Mouse (Mus musculus): ENCODE data around the gene Rnase13. TPM values are rescaled to one million over a fixed set of nuclear protein-coding genes. Genes with fewer than 3 reads are reported as not detected.

Gene Rnase13
- not detected in 2 replicates for polyA plus RNA-seq (2012; ENCODE audit: insufficient read depth, insufficient read length, low replicate concordance, missing spikeins)

DNA sequence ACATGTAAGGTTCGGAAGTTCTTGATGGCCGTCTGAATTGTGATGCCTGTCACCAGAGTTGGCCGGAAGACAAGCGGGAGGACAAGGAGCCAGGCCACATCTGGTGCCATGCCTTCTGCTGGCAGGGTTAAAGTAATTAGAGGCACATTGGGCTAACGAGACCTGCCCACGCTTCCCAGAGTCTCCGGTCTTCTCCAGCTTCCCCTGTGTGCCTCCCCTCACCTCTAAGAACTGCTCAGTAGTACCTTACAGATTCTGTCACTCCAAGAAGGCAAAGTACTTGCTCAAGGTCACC, at the start of gene Rnase13:
Rnase13 (minus strand) TSS at position 203 of the 295 bp plus-strand sequence.
- WGBS = 52% methylated on average over 7 of the region's 7 CpGs

DNA sequence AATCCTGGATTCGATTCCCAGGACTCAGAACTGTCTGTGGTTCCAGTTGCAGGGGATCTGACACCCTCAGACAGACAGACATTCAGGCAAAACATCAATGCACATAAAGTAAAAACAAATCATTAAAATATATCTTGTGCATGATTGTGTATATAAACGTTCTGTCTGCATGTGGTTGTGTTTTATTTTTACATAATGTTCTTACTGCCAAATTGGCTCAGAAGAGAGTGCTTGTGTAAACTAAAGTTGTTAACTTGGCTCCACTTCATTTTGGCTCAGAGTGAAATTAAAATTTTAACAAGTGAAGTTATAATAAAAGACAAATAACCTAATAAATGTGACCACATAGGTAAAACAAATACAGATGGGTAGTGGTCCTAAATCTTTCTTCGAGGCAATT, 44.8 kb upstream of the Rnase13 start:
- Histone ChIP-seq H3K27ac (ENCODE audit: insufficient read depth, low read depth, low read length) (no peak overlapping the region), H3K4me1 (ENCODE audit: control insufficient read depth, insufficient read depth, low read length) (no peaks in the 10 kb centered on the region), H3K4me3 (ENCODE audit: insufficient read depth, low read depth, low read length) (no peak overlapping the region)
- no peak for TF ChIP-seq POLR2A (IDR thresholded peaks at IDR 0.05; ENCODE audit: insufficient read depth, low read depth, low read length)
- TF ChIP-seq CTCF (IDR thresholded peaks at IDR 0.05; ENCODE audit: insufficient read depth, low read depth, low read length) = no peak
- WGBS = 75% methylated on average over 3 of the region's 3 CpGs

More for the DNA sequence above, at the start of gene Rnase13:
- Histone ChIP-seq H3K4me1 (ENCODE audit: control insufficient read depth, insufficient read depth, low read length) (peaks cover 20% of the 10 kb centered on the region), H3K4me3 (ENCODE audit: insufficient read depth, low read depth, low read length) (no peak within 1 kb of the TSS), H3K27ac (ENCODE audit: insufficient read depth, low read depth, low read length) (0 out of 2 replicates have a peak within 1 kb of the TSS, but pooled peaks have one; percentile 11)
- TF ChIP-seq CTCF (IDR thresholded peaks at IDR 0.05; ENCODE audit: insufficient read depth, low read depth, low read length) = no peak
- no peak for TF ChIP-seq POLR2A (IDR thresholded peaks at IDR 0.05; ENCODE audit: insufficient read depth, low read depth, low read length)

DNA sequence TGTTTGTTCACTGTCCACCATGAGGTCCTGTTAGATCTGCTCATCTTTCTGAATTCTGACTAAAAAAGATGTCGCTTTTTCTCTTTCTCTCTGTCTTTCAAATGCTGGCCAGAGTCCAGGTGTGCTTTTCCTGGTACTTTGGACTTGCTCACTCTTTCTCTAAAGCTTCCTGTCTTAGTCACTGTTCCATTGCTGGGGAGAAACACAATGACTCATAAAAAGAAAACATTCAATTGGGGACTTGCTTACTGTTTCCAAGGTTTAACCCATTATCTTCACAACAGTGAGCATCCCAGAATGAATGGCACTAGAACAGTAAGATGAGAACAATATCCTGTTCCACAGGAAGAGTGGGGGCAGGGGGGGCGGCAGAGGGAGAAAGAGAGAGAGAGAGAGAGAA, 37.7 kb upstream of the Rnase13 start:
- WGBS = 78% methylated on average over 2 of the region's 2 CpGs
- Histone ChIP-seq H3K4me1 (ENCODE audit: control insufficient read depth, insufficient read depth, low read length) (no peaks in the 10 kb centered on the region), H3K4me3 (ENCODE audit: insufficient read depth, low read depth, low read length) (no peak overlapping the region), H3K27ac (ENCODE audit: insufficient read depth, low read depth, low read length) (no peak overlapping the region)
- TF ChIP-seq POLR2A (IDR thresholded peaks at IDR 0.05; ENCODE audit: insufficient read depth, low read depth, low read length) (no peak), CTCF (IDR thresholded peaks at IDR 0.05; ENCODE audit: insufficient read depth, low read depth, low read length) (no peak)

DNA sequence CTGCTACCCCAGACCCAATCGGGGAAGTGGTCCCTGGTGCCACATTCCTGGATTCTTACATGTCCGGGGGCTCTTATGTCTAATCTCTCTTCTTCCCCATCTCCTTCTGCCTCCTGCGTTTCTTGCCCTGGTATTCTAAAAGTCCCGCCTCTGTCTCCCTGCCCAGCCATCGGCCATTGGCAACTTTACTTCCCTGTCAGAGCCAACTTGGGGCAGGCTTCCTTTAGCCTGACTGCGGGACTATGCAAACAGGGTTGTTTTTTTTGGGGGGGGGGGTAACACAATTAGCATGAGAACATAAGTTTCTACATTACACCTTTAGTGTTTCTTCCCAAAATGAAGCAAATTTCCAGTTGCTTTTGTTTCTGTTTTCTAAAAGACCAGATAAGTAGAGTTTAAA, 20.8 kb upstream of the Rnase13 start:
- TF ChIP-seq POLR2A (IDR thresholded peaks at IDR 0.05; ENCODE audit: insufficient read depth, low read depth, low read length) (no peak), CTCF (IDR thresholded peaks at IDR 0.05; ENCODE audit: insufficient read depth, low read depth, low read length) (no peak)
- WGBS = 64% methylated on average over 6 of the region's 6 CpGs
- no peaks in the 10 kb centered on the region for H3K4me1 ChIP-seq (ENCODE audit: control insufficient read depth, insufficient read depth, low read length)
- no peak overlapping the region for H3K27ac ChIP-seq (ENCODE audit: insufficient read depth, low read depth, low read length)
- H3K4me3 ChIP-seq (ENCODE audit: insufficient read depth, low read depth, low read length) = no peak overlapping the region

DNA sequence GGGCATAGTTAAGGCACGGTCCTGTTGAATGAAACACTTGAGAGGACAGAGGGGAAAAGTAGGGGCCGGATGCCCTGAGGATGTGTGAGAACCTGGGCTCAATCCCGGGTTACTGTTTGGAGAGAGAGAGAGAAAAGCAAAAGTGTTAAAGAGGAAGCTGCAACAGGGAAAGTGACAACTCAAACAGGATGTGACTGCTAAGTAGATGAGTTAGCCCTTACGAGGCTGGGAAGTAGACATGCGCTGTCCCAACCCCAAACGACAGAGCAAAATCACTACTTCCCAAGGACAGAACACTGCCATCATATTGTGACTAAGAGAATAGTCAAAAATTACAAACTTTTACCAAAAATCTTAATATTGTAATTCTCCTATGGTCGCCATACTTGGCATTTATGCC, 19.7 kb upstream of the Rnase13 start:
- no peak overlapping the region for H3K27ac ChIP-seq (ENCODE audit: insufficient read depth, low read depth, low read length)
- TF ChIP-seq CTCF (IDR thresholded peaks at IDR 0.05; ENCODE audit: insufficient read depth, low read depth, low read length) (no peak), POLR2A (IDR thresholded peaks at IDR 0.05; ENCODE audit: insufficient read depth, low read depth, low read length) (no peak)
- no peaks in the 10 kb centered on the region for H3K4me1 ChIP-seq (ENCODE audit: control insufficient read depth, insufficient read depth, low read length)
- H3K4me3 ChIP-seq (ENCODE audit: insufficient read depth, low read depth, low read length) = no peak overlapping the region
- WGBS = 70% methylated on average over 7 of the region's 7 CpGs

DNA sequence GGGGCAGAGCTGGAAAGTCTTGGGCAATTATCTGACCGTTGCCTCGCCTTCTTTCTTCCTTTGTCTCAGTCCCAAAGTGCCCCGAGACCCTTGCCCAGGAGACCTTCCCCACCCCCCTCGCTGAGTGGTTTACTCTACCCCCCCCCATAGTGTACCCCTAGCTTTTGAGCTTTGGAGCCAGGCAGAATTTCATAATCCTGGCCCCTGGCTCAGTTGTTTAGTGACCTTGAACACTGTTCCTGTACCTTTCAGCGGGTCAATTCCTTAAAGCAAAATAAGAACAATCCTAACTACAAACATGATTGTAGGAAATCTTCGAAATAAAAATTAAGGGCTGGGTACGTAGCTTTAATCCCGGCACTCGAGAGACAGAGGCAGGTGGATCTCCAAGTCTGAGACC, 19.0 kb upstream of the Rnase13 start:
- TF ChIP-seq CTCF (IDR thresholded peaks at IDR 0.05; ENCODE audit: insufficient read depth, low read depth, low read length) (no peak), POLR2A (IDR thresholded peaks at IDR 0.05; ENCODE audit: insufficient read depth, low read depth, low read length) (no peak)
- 64% methylated on average over 9 of the region's 9 CpGs for WGBS
- Histone ChIP-seq H3K4me1 (ENCODE audit: control insufficient read depth, insufficient read depth, low read length) (no peaks in the 10 kb centered on the region), H3K4me3 (ENCODE audit: insufficient read depth, low read depth, low read length) (no peak overlapping the region), H3K27ac (ENCODE audit: insufficient read depth, low read depth, low read length) (no peak overlapping the region)

DNA sequence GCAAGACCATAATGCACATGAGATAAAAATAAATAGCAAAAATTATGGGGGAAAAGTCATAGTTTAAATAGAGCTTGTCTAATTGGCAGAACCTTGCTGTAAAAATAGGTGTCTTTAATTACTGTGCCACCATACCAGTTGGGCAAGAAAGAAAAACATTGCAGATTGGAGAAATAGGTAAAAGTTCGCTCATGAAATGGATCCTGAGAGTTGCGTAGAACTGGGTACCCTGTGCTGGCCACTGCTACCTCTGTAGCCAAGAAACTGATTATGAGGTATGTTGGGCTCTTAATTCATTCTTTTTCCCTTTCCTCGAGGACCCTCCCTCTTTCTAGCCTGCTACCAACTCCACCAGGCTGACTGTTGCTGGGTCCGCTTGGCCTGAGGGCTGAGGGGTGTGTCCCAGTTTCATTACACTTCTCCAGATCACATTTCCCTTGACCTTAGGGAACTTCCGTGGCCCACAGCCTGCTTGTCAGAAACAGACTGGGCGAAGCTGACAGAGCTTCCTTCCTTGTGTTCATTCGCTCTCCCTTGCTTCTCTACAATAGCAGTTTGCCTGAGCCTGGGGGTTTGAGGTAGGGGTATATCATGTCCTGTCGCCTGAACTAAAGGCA, 18.5 kb upstream of the Rnase13 start:
- TF ChIP-seq POLR2A (IDR thresholded peaks at IDR 0.05; ENCODE audit: insufficient read depth, low read depth, low read length) (no peak), CTCF (IDR thresholded peaks at IDR 0.05; ENCODE audit: insufficient read depth, low read depth, low read length) (no peak)
- no peak overlapping the region for H3K4me3 ChIP-seq (ENCODE audit: insufficient read depth, low read depth, low read length)
- H3K4me1 ChIP-seq (ENCODE audit: control insufficient read depth, insufficient read depth, low read length) = no peaks in the 10 kb centered on the region
- no peak overlapping the region for H3K27ac ChIP-seq (ENCODE audit: insufficient read depth, low read depth, low read length)
- 55% methylated on average over 8 of the region's 8 CpGs for WGBS

DNA sequence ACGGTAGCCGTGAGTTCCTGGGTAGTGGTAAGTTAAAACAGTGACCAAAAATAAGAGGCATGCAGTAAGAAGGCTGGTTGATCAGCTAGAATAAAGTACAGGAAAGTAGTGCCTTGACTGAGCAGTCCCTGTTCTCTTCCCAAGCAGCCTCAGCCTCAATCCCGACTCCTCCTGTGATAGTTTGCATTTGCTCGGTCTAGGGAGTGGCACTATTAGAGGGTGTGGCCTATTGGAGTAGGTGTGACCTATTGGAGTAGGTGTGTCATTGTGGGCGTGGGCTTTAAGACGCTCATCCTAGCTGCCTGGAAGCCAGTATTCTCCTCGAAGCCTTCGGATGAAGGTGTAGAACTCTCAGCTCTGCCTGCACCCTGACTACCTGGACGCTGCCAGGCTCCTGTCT, 16.4 kb upstream of the Rnase13 start:
- 92% methylated on average over 9 of the region's 9 CpGs for WGBS
- no peak overlapping the region for H3K4me3 ChIP-seq (ENCODE audit: insufficient read depth, low read depth, low read length)

DNA sequence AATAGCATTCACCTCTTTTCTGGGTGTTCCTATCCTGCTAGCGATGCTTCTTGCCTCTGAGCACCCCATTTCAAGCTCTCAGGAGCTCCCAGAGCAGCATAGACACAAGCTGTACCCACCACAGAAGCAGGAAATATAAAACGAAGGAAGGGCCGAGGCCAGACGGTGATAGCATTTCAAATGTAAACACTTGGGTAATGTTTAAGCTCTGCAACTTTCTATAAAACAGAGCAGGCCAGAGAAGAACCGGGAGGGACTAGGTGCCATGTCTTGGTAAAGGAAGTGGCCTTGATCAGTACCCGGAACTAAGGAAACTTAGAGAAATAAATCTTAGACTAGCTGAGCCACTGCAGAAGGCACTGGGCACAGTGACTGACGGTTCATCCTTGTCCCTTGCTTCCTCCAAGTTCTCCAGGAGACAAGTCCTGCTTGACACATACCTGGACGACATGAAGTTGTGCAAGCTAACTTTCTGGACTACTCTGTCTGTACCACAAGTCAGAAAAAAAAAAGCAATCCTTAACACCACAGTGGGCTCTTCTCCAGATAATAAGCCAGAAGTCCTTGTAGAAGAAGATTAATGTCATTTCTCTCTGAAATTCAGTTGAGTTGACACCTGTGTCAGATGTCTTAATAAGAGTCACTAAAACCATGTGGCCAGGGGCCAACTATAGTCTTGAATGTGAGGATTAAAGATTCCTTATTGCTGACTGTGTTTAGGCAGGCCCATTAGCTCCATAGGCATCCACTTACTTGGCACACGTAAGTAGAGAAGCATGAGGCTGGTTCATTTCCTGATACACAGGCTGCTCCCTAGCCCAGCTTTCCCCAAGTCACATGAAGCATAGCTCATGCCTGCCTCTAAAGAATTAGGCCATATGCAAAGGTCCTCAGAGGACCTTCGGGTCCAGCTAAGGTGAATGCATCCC, 9.8 kb upstream of the Rnase13 start:
- H3K27ac ChIP-seq (ENCODE audit: insufficient read depth, low read depth, low read length) = no peak overlapping the region
- 82% methylated on average over 10 of the region's 10 CpGs for WGBS
- TF ChIP-seq POLR2A (IDR thresholded peaks at IDR 0.05; ENCODE audit: insufficient read depth, low read depth, low read length) (no peak), CTCF (IDR thresholded peaks at IDR 0.05; ENCODE audit: insufficient read depth, low read depth, low read length) (no peak)

More for the DNA sequence above, 16.4 kb upstream of the Rnase13 start:
- Histone ChIP-seq H3K27ac (ENCODE audit: insufficient read depth, low read depth, low read length) (no peak overlapping the region), H3K4me1 (ENCODE audit: control insufficient read depth, insufficient read depth, low read length) (no peaks in the 10 kb centered on the region)
- TF ChIP-seq CTCF (IDR thresholded peaks at IDR 0.05; ENCODE audit: insufficient read depth, low read depth, low read length) = no peak
- TF ChIP-seq POLR2A (IDR thresholded peaks at IDR 0.05; ENCODE audit: insufficient read depth, low read depth, low read length) = no peak

More for the DNA sequence above, 9.8 kb upstream of the Rnase13 start:
- no peak overlapping the region for H3K4me3 ChIP-seq (ENCODE audit: insufficient read depth, low read depth, low read length)
- peaks cover 7% of the 10 kb centered on the region; the same call in 1 of the 2 replicates for H3K4me1 ChIP-seq (ENCODE audit: control insufficient read depth, insufficient read depth, low read length)

All from olfactory bulb, adult 2 months (tissue).